Mouse (Mus musculus) urinary bladder, postnatal 4 days (tissue): Measurements from ENCODE around the gene Arpc4.
"Not testable (repeated sequence)": the region's sequence is repeated elsewhere in the genome, so short reads cannot be mapped to it uniquely, and the experiment has no call there.

Source experiments
- DNase-seq, 2 experiments: peaks; one replicate each; pipeline ENCODE4 v3.0.0; 2021 to 2022; ENCODE audit warnings: low spot score in 2 of 2

Gene Arpc4

GRCm38 (mm10) chr6:113377496-113378385, at the start of gene Arpc4, which contains the start of gene Tada3:
TSS of gene Arpc4 (plus strand) at chr6:113378115.
TSS of gene Tada3 (minus strand) at chr6:113377883.
- peak; percentile 87 to 92 for DNase-seq

- no peak for DNase-seq
Observed at GRCm38 (mm10) chr6:113329396-113329795, 48.5 kb upstream of the Arpc4 start.

GRCm38 (mm10) chr6:113330547-113330946, 47.4 kb upstream of the Arpc4 start:
- DNase-seq: no peak

- no peak for DNase-seq
Observed at GRCm38 (mm10) chr6:113331721-113332120, 46.2 kb upstream of the Arpc4 start.

GRCm38 (mm10) chr6:113332734-113333133, 45.2 kb upstream of the Arpc4 start:
- DNase-seq: not testable (repeated sequence)

GRCm38 (mm10) chr6:113333137-113333950, 44.6 kb upstream of the Arpc4 start:
- no peak for DNase-seq

GRCm38 (mm10) chr6:113334216-113334615, 43.7 kb upstream of the Arpc4 start:
- DNase-seq: no peak

- no peak for DNase-seq
Observed at GRCm38 (mm10) chr6:113336852-113337620, 40.9 kb upstream of the Arpc4 start.

GRCm38 (mm10) chr6:113341574-113341973, 36.3 kb upstream of the Arpc4 start:
- DNase-seq: no peak

- no peak for DNase-seq
Observed at GRCm38 (mm10) chr6:113342297-113342696, 35.6 kb upstream of the Arpc4 start.

- DNase-seq: peak; percentile 74 to 77
Observed at GRCm38 (mm10) chr6:113343177-113344092, 34.5 kb upstream of the Arpc4 start, which contains the start of gene Camk1. TSS of gene Camk1 (minus strand) at chr6:113343984.

GRCm38 (mm10) chr6:113344321-113344720, 33.6 kb upstream of the Arpc4 start:
- DNase-seq: peak; percentile 50 to 70

- no peak for DNase-seq
Observed at GRCm38 (mm10) chr6:113346897-113347296, 31.0 kb upstream of the Arpc4 start.

GRCm38 (mm10) chr6:113350538-113350937, 27.4 kb upstream of the Arpc4 start:
- DNase-seq: no peak

GRCm38 (mm10) chr6:113351161-113351560, 26.8 kb upstream of the Arpc4 start:
- no peak for DNase-seq

- DNase-seq: no peak
Observed at GRCm38 (mm10) chr6:113351653-113352052, 26.3 kb upstream of the Arpc4 start.

- no peak for DNase-seq
Observed at GRCm38 (mm10) chr6:113352820-113353219, 25.1 kb upstream of the Arpc4 start.

GRCm38 (mm10) chr6:113353696-113354095, 24.2 kb upstream of the Arpc4 start:
- no peak for DNase-seq

GRCm38 (mm10) chr6:113361476-113361875, 16.4 kb upstream of the Arpc4 start:
- DNase-seq: no peak

GRCm38 (mm10) chr6:113362241-113362640, 15.7 kb upstream of the Arpc4 start:
- DNase-seq: no peak
